Mouse (Mus musculus) testis, adult 10 weeks (tissue): Measurements from ENCODE around the gene Ddx11. TPM values are rescaled to one million over a fixed set of nuclear protein-coding genes. Genes with fewer than 3 reads are reported as not detected.

Experiments
- polyA plus RNA-seq: library from polyadenylated mRNA; stranded (reverse); fragments of 350-450 nt; fragmentation: Illumina TruSeq; extraction: RNeasy Lipid Tissue Mini Kit (QIAGEN cat#74804); gene quantifications from one replicate; pipeline ENCODE4 v1.2.3, GENCODE M21; 2014; ENCODE audit warnings: low read depth, low replicate concordance

The Ddx11 gene
- polyA plus RNA-seq = 6.6 TPM

GRCm38 (mm10) chr17:66123066-66123815 is at the start of gene Ddx11:
TSS of gene Ddx11 (plus strand) at chr17:66123520.

GRCm38 (mm10) chr17:66076934-66077333 is 46.4 kb upstream of the Ddx11 start, which contains the start of gene Ankrd12:
TSS of gene Ankrd12 (minus strand) at chr17:66077089.

GRCm38 (mm10) chr17:66101380-66102330 is 21.7 kb upstream of the Ddx11 start, which contains the start of gene Ndufv2:
TSS of gene Ndufv2 (minus strand) at chr17:66101559.

GRCm38 (mm10) chr17:66111402-66111959 is 11.8 kb upstream of the Ddx11 start, which contains the start of gene Washc1:
TSS of gene Washc1 (plus strand) at chr17:66111545.

Other genes starting within 250 kb of the Ddx11 start
- gene Ralbp1, start 237.7 kb upstream of the Ddx11 start, polyA plus RNA-seq = 13.7 TPM
- 15.7 TPM for gene Twsg1, start 172.3 kb upstream of the Ddx11 start, polyA plus RNA-seq
- 44.0 TPM for gene Ankrd12, start 46.4 kb upstream of the Ddx11 start, polyA plus RNA-seq
- gene Ndufv2, start 22.0 kb upstream of the Ddx11 start, polyA plus RNA-seq = 874 TPM
- 3.6 TPM for gene Washc1, start 12.0 kb upstream of the Ddx11 start, polyA plus RNA-seq